Mouse (Mus musculus): ENCODE results near the gene Snrpa1.
"Not testable (repeated sequence)": the region's sequence is repeated elsewhere in the genome, so short reads cannot be mapped to it uniquely, and the experiment has no call there.

Snrpa1 gene

GRCm38 (mm10) chr7:66058703-66059102 lies at the start of gene Snrpa1:
TSS of gene Snrpa1 (plus strand) at chr7:66059003.
- no peak for DNase-seq (ENCODE audit: low read depth, low spot score)

- DNase-seq (ENCODE audit: low read depth, low spot score) = no peak
These were observed 48.3 kb upstream of the Snrpa1 start for GRCm38 (mm10) chr7:66010518-66010917.

- DNase-seq (ENCODE audit: low read depth, low spot score) = no peak
These were observed 31.1 kb upstream of the Snrpa1 start for GRCm38 (mm10) chr7:66027747-66028146.

GRCm38 (mm10) chr7:66028766-66029512 lies 29.9 kb upstream of the Snrpa1 start:
- DNase-seq (ENCODE audit: low read depth, low spot score) = no peak

- DNase-seq (ENCODE audit: low read depth, low spot score) = no peak
These were observed 22.0 kb upstream of the Snrpa1 start for GRCm38 (mm10) chr7:66036809-66037208.

GRCm38 (mm10) chr7:66038261-66038660 lies 20.5 kb upstream of the Snrpa1 start:
- DNase-seq (ENCODE audit: low read depth, low spot score) = no peak

GRCm38 (mm10) chr7:66038730-66039129 lies 20.1 kb upstream of the Snrpa1 start:
- no peak for DNase-seq (ENCODE audit: low read depth, low spot score)

- DNase-seq (ENCODE audit: low read depth, low spot score) = no peak
These were observed 18.6 kb upstream of the Snrpa1 start for GRCm38 (mm10) chr7:66040026-66040814.

- no peak for DNase-seq (ENCODE audit: low read depth, low spot score)
These were observed 15.0 kb upstream of the Snrpa1 start, which contains the start of gene Gm45213 for GRCm38 (mm10) chr7:66043552-66044459. TSS of gene Gm45213 (plus strand) at chr7:66043602.

- no peak for DNase-seq (ENCODE audit: low read depth, low spot score)
These were observed 14.2 kb upstream of the Snrpa1 start for GRCm38 (mm10) chr7:66044617-66045016.

- no peak for DNase-seq (ENCODE audit: low read depth, low spot score)
These were observed 11.6 kb upstream of the Snrpa1 start for GRCm38 (mm10) chr7:66046921-66047918.

- no peak for DNase-seq (ENCODE audit: low read depth, low spot score)
These were observed 10.8 kb upstream of the Snrpa1 start for GRCm38 (mm10) chr7:66047975-66048374.

GRCm38 (mm10) chr7:66048446-66049230 lies 10.2 kb upstream of the Snrpa1 start:
- DNase-seq (ENCODE audit: low read depth, low spot score) = no peak

- DNase-seq (ENCODE audit: low read depth, low spot score) = no peak
These were observed 4.8 kb upstream of the Snrpa1 start for GRCm38 (mm10) chr7:66053946-66054483.

GRCm38 (mm10) chr7:66055356-66055755 lies 3.4 kb upstream of the Snrpa1 start:
- DNase-seq (ENCODE audit: low read depth, low spot score) = not testable (repeated sequence)

GRCm38 (mm10) chr7:66060066-66060956 lies 1.5 kb downstream of the Snrpa1 start:
- peak; percentile 83 for DNase-seq (ENCODE audit: low read depth, low spot score)

- DNase-seq (ENCODE audit: low read depth, low spot score) = no peak
These were observed 2.3 kb downstream of the Snrpa1 start for GRCm38 (mm10) chr7:66061057-66061456.

GRCm38 (mm10) chr7:66076411-66076810 lies 17.6 kb downstream of the Snrpa1 start:
- no peak for DNase-seq (ENCODE audit: low read depth, low spot score)
